Mouse (Mus musculus) ovary, postnatal 10 days (tissue): ENCODE measurements around the gene Ddx49.

ENCODE experiments used
- DNase-seq: peaks from one replicate; pipeline ENCODE4 v3.0.0; 2022; ENCODE audit warnings: low spot score

The Ddx49 gene

GRCm38 (mm10) chr8:70259043-70259442 lies 43.2 kb downstream of the Ddx49 start:
- no peak for DNase-seq

- no peak for DNase-seq
Measured at GRCm38 (mm10) chr8:70258600-70258999, 43.7 kb downstream of the Ddx49 start.

GRCm38 (mm10) chr8:70257456-70257855 lies 44.8 kb downstream of the Ddx49 start:
- no peak for DNase-seq

- no peak for DNase-seq
Measured at GRCm38 (mm10) chr8:70254628-70255027, 47.7 kb downstream of the Ddx49 start.

GRCm38 (mm10) chr8:70247841-70248240 lies 54.4 kb downstream of the Ddx49 start:
- DNase-seq, result no peak

GRCm38 (mm10) chr8:70246622-70247021 lies 55.7 kb downstream of the Ddx49 start:
- DNase-seq, result no peak
